ENCODE assay signal across 30 mouse cellular contexts in genomic region chr11:29813267-29813666, GRCm38 (mm10). TPM values are rescaled to one million over a fixed set of nuclear protein-coding genes. Genes with fewer than 3 reads are reported as not detected.
A peak's percentile ranks its signal among the peaks of the same experiment; 100 is the strongest.
DNase-seq lines count a peak whose midpoint lies in the region; ATAC-seq lines count a peak whose summit lies in the region.
"Had no signal": no experiment of that assay in that cellular context is flagged by ENCODE, and none has a peak within 500 bp of the region (broad histone marks: within the 10 kb centered on the region; RNA-seq: fewer than 3 reads in every experiment).

No protein-coding gene starts in this region.

- H3K4me3 ChIP-seq in liver, embryonic 13.5 days (replicated peaks) = no peak overlapping the region
- no peak overlapping the region for H3K4me3 ChIP-seq in liver, embryonic 11.5 days (ENCODE audit: low read depth, low read length)
- H3K4me3 ChIP-seq in forebrain, embryonic 13.5 days = no peak overlapping the region
- H3K4me3 ChIP-seq: embryonic facial prominence, embryonic 13.5 days; embryonic facial prominence, embryonic 15.5 days; erythroblast, embryonic 14.5 days; forebrain, embryonic 10.5 days; forebrain, embryonic 12.5 days; forebrain, embryonic 15.5 days had no signal

- DNase-seq in frontal cortex, postnatal 14 days (ENCODE audit: low spot score in 2 of 2) = no peak
- DNase-seq in liver, embryonic 13.5 days = no peak
- no peak for DNase-seq in liver, embryonic 11.5 days (ENCODE audit: low spot score)
- peak; percentile 37 for DNase-seq in brain, adult 2 months (ENCODE audit: low read depth, low spot score)
- DNase-seq in telencephalon, adult 2 months (ENCODE audit: low read depth, low spot score) = peak; percentile 51
- DNase-seq: adrenal gland, adult 8-10 months; adrenal gland, postnatal 14 days; adrenal gland, postnatal 36 days; B cell, adult 2 months; cerebellum, adult 11 months; cerebellum, adult 18-20 months; cerebellum, adult 8-10 months; cerebellum, adult 9-11 months; cerebellum, postnatal 14 days; cerebellum, postnatal 36 days; embryo, embryonic 11 days; forebrain, postnatal 0 days had no signal

- peak overlapping the region; percentile 29; the same call in 1 of the 2 replicates for H3K27ac ChIP-seq in liver, embryonic 13.5 days
- no peak overlapping the region for H3K27ac ChIP-seq in liver, embryonic 11.5 days (ENCODE audit: low read depth, low read length)
- no peak overlapping the region for H3K27ac ChIP-seq in forebrain, embryonic 13.5 days
- H3K27ac ChIP-seq: embryonic facial prominence, embryonic 13.5 days; embryonic facial prominence, embryonic 15.5 days; forebrain, embryonic 10.5 days; forebrain, embryonic 12.5 days; forebrain, embryonic 15.5 days had no signal

- H3K27me3 ChIP-seq in liver, embryonic 13.5 days = no peaks in the 10 kb centered on the region
- H3K27me3 ChIP-seq in liver, embryonic 11.5 days (replicated peaks; ENCODE audit: control insufficient read depth, insufficient read depth, low read length) = no peaks in the 10 kb centered on the region
- no peaks in the 10 kb centered on the region for H3K27me3 ChIP-seq in forebrain, embryonic 13.5 days
- H3K27me3 ChIP-seq: CH12.LX; embryonic facial prominence, embryonic 13.5 days; embryonic facial prominence, embryonic 15.5 days; forebrain, embryonic 12.5 days; forebrain, embryonic 15.5 days; Patski had no signal

- H3K4me1 ChIP-seq in liver, embryonic 13.5 days (replicated peaks) = peaks cover 58% of the 10 kb centered on the region
- H3K4me1 ChIP-seq in liver, embryonic 11.5 days (replicated peaks; ENCODE audit: control insufficient read depth, insufficient read depth, low read length) = peaks cover 8% of the 10 kb centered on the region
- H3K4me1 ChIP-seq in forebrain, embryonic 13.5 days = no peaks in the 10 kb centered on the region
- H3K4me1 ChIP-seq: embryonic facial prominence, embryonic 13.5 days; embryonic facial prominence, embryonic 15.5 days; forebrain, embryonic 10.5 days; forebrain, embryonic 12.5 days; forebrain, embryonic 15.5 days had no signal

- H3K9me3 ChIP-seq in liver, embryonic 13.5 days (replicated peaks) = no peaks in the 10 kb centered on the region
- no peaks in the 10 kb centered on the region for H3K9me3 ChIP-seq in liver, embryonic 11.5 days (ENCODE audit: control insufficient read depth, low read length)
- H3K9me3 ChIP-seq in forebrain, embryonic 13.5 days (replicated peaks) = no peaks in the 10 kb centered on the region
- H3K9me3 ChIP-seq: embryonic facial prominence, embryonic 13.5 days; embryonic facial prominence, embryonic 15.5 days; forebrain, embryonic 10.5 days; forebrain, embryonic 12.5 days; forebrain, embryonic 15.5 days; G1E had no signal

- 57% methylated on average over 1 of the region's 1 CpGs for WGBS in liver, embryonic 13.5 days (ENCODE audit: insufficient replicate concordance)
- WGBS in liver, embryonic 11.5 days = 75% methylated on average over 1 of the region's 1 CpGs
- WGBS in forebrain, embryonic 13.5 days = 86% methylated on average over 1 of the region's 1 CpGs

- H3K4me2 ChIP-seq in liver, embryonic 13.5 days = no peak overlapping the region
- no peak overlapping the region for H3K4me2 ChIP-seq in liver, embryonic 11.5 days
- no peak overlapping the region for H3K4me2 ChIP-seq in forebrain, embryonic 13.5 days
- H3K4me2 ChIP-seq: embryonic facial prominence, embryonic 13.5 days; embryonic facial prominence, embryonic 15.5 days; forebrain, embryonic 12.5 days; forebrain, embryonic 15.5 days had no signal

- H3K9ac ChIP-seq in liver, embryonic 13.5 days = no peak overlapping the region
- H3K9ac ChIP-seq in liver, embryonic 11.5 days (ENCODE audit: low read depth, low read length) = no peak overlapping the region
- H3K9ac ChIP-seq in forebrain, embryonic 13.5 days = no peak overlapping the region
- H3K9ac ChIP-seq: embryonic facial prominence, embryonic 13.5 days; embryonic facial prominence, embryonic 15.5 days; forebrain, embryonic 12.5 days; forebrain, embryonic 15.5 days; forebrain, postnatal 0 days had no signal

- peak; percentile 62 for ATAC-seq in frontal cortex, adult (ENCODE audit: low TSS enrichment)
- no peak for ATAC-seq in liver, embryonic 13.5 days (ENCODE audit: low read depth)
- no peak for ATAC-seq in liver, embryonic 11.5 days (replicated peaks; ENCODE audit: low FRiP score)
- ATAC-seq in forebrain, embryonic 13.5 days = no peak
- ATAC-seq: activated CD4-positive, CD25-positive, alpha-beta regulatory T cell, adult 4 months; CD4-positive, CD25-positive, alpha-beta regulatory T cell, adult 4 months; forebrain, embryonic 15.5 days; forebrain, postnatal 0 days; Patski had no signal

- no peaks in the 10 kb centered on the region for H3K36me3 ChIP-seq in liver, embryonic 13.5 days
- H3K36me3 ChIP-seq in liver, embryonic 11.5 days (ENCODE audit: control insufficient read depth, insufficient read depth, low read length) = no peaks in the 10 kb centered on the region
- H3K36me3 ChIP-seq in forebrain, embryonic 13.5 days (ENCODE audit: poor library complexity, severe bottlenecking) = no peaks in the 10 kb centered on the region
- H3K36me3 ChIP-seq: embryonic facial prominence, embryonic 13.5 days; embryonic facial prominence, embryonic 15.5 days; forebrain, embryonic 10.5 days; forebrain, embryonic 12.5 days; forebrain, embryonic 15.5 days; G1E had no signal

RNA-seq across cellular contexts. Expression of gene 4931440F15Rik, which starts 12.2 kb away (rescaled TPM):
- 0.29 and 0.38 TPM in 2 replicates for polyA plus RNA-seq in liver, embryonic 13.5 days (2015; fragmentation: Nextera tagmentation; extraction: Ambion mirVana)
- polyA plus RNA-seq in liver, embryonic 11.5 days (2014; fragmentation: Nextera tagmentation; extraction: Ambion mirVana) = 0.70 and 0.95 TPM in 2 replicates
- polyA plus RNA-seq in forebrain, embryonic 13.5 days (2015; fragmentation: Nextera tagmentation; extraction: Ambion mirVana) = 0.28 and 0.30 TPM in 2 replicates
- polyA plus RNA-seq: activated CD4-positive, CD25-positive, alpha-beta regulatory T cell, adult 4 months; erythroblast, embryonic 14.5 days; forebrain, embryonic 10.5 days; G1E had no signal

Comparison
In these comparisons a context has a peak if more than half of its experiments do, and no peak if none do; other contexts are left out.
1. DNase-seq: peak in brain, adult 2 months (single experiment) and telencephalon, adult 2 months (single experiment); none in frontal cortex, postnatal 14 days (0 of 2), liver, embryonic 13.5 days (single experiment) and liver, embryonic 11.5 days (single experiment).